Mouse (Mus musculus) heart, embryonic 16.5 days (tissue): ENCODE measurements around the gene Thap12. TPM values are rescaled to one million over a fixed set of nuclear protein-coding genes. Genes with fewer than 3 reads are reported as not detected.
A peak's percentile ranks its signal among the peaks of the same experiment; 100 is the strongest.

Experiments
- ATAC-seq: fragments of 200-750 bp; cut with Nextera tagmentation; replicated peaks from 2 replicates; pipeline ENCODE4 v1.8.0; 2017; ENCODE audit warnings: moderate number of reproducible peaks; ENCODE audit not compliant: insufficient read depth, low FRiP score; ENCODE audit errors: extremely low read depth
- H3K27ac ChIP-seq: fragments of 300-500 bp; sonication (generic); 2 replicates; pipeline ENCODE4 v1.5.1; 2014; ENCODE audit warnings: mild to moderate bottlenecking, low read length, control low read depth, moderate library complexity
- H3K27me3 ChIP-seq: fragments of 300-500 bp; sonication (generic); 2 replicates; pipeline ENCODE4 v1.6.1; 2014; ENCODE audit warnings: low read length, mixed read lengths; ENCODE audit not compliant: control insufficient read depth, insufficient read depth
- H3K36me3 ChIP-seq: fragments of 300-500 bp; sonication (generic); 2 replicates; pipeline ENCODE4 v1.6.1; 2014; ENCODE audit not compliant: control insufficient read depth, insufficient read depth
- H3K4me1 ChIP-seq: fragments of 300-500 bp; sonication (generic); 2 replicates; pipeline ENCODE4 v1.6.1; 2014; ENCODE audit warnings: low read length, mixed read lengths; ENCODE audit not compliant: control insufficient read depth, insufficient read depth
- H3K4me2 ChIP-seq: fragments of 300-500 bp; sonication (generic); 2 replicates; pipeline ENCODE4 v1.6.1; 2014; ENCODE audit warnings: low read depth, mild to moderate bottlenecking, control low read depth, low read length
- H3K4me3 ChIP-seq: fragments of 300-500 bp; sonication (generic); 2 replicates; pipeline ENCODE4 v1.5.1; 2014; ENCODE audit warnings: mild to moderate bottlenecking, control low read depth, low read length
- H3K9ac ChIP-seq: fragments of 300-500 bp; sonication (generic); 2 replicates; pipeline ENCODE4 v1.6.1; 2014; ENCODE audit warnings: low read length, control low read depth
- H3K9me3 ChIP-seq: fragments of 300-500 bp; sonication (generic); replicated peaks from 2 replicates; pipeline ENCODE4 v1.6.1; 2016; ENCODE audit warnings: low read length; ENCODE audit not compliant: control insufficient read depth
- WGBS: fragments of 180-500 bp; shearing (Covaris S2); extraction: QIAGEN DNeasy Blood & Tissue Kit; methylation state at CpG from one replicate; pipeline ENCODE4 v1.1.7; 2014; 5-methylcytosine and 5-hydroxymethylcytosine counted together
- polyA plus RNA-seq: library from polyadenylated mRNA; unstranded; fragments of >200 nt; fragmentation: Nextera tagmentation; extraction: Ambion mirVana; gene quantifications from 2 replicates; pipeline ENCODE4 v1.2.1, GENCODE M21; 2015

The Thap12 gene
- polyA plus RNA-seq, result 36.6 and 40.6 TPM in 2 replicates

- ATAC-seq, result peak; percentile 97
- Histone ChIP-seq H3K9me3 (no peaks in the 10 kb centered on the region), H3K9ac (peak within 1 kb of the TSS; percentile 98), H3K36me3 (no peaks in the 10 kb centered on the region), H3K27me3 (no peaks in the 10 kb centered on the region), H3K4me3 (peak within 1 kb of the TSS; percentile 99), H3K4me1 (peaks cover 24% of the 10 kb centered on the region), H3K27ac (peak within 1 kb of the TSS; percentile 89), H3K4me2 (peak within 1 kb of the TSS; percentile 87)
- 2% methylated on average over 62 of the region's 65 CpGs for WGBS
Measured at GRCm38 (mm10) chr7:98702283-98703240, at the start of gene Thap12. Gene Thap12 (plus strand): TSS chr7:98703103.

GRCm38 (mm10) chr7:98655681-98656530 lies 47.0 kb upstream of the Thap12 start:
- Histone ChIP-seq H3K9me3 (no peaks in the 10 kb centered on the region), H3K27ac (peak overlapping the region; percentile 97), H3K4me3 (peak overlapping the region; percentile 97), H3K9ac (peak overlapping the region; percentile 95), H3K27me3 (no peaks in the 10 kb centered on the region), H3K36me3 (peaks cover 16% of the 10 kb centered on the region), H3K4me1 (peaks cover 22% of the 10 kb centered on the region), H3K4me2 (peak overlapping the region; percentile 79)
- ATAC-seq, result peak; percentile 58
- under 1% methylated on average over 74 of the region's 74 CpGs for WGBS

GRCm38 (mm10) chr7:98656531-98657221 lies 46.2 kb upstream of the Thap12 start, which contains the start of gene Emsy:
Gene Emsy (minus strand): TSS chr7:98656783.
- H3K27ac ChIP-seq, result peak within 1 kb of the TSS; percentile 97
- H3K27me3 ChIP-seq, result no peaks in the 10 kb centered on the region
- no peaks in the 10 kb centered on the region for H3K9me3 ChIP-seq
- ATAC-seq, result peak; percentile 95
- H3K4me1 ChIP-seq, result peaks cover 22% of the 10 kb centered on the region
- peaks cover 16% of the 10 kb centered on the region for H3K36me3 ChIP-seq
- peak within 1 kb of the TSS; percentile 92 for H3K4me2 ChIP-seq
- H3K9ac ChIP-seq, result peak within 1 kb of the TSS; percentile 95
- H3K4me3 ChIP-seq, result peak within 1 kb of the TSS; percentile 97
- WGBS, result under 1% methylated on average over 42 of the region's 42 CpGs

GRCm38 (mm10) chr7:98665166-98665565 lies 37.7 kb upstream of the Thap12 start:
- Histone ChIP-seq H3K4me1 (peaks cover 7% of the 10 kb centered on the region), H3K27me3 (no peaks in the 10 kb centered on the region), H3K9me3 (no peaks in the 10 kb centered on the region), H3K4me3 (no peak overlapping the region), H3K36me3 (no peaks in the 10 kb centered on the region), H3K4me2 (no peak overlapping the region), H3K27ac (no peak overlapping the region), H3K9ac (no peak overlapping the region)
- peak; percentile 41; the same call in 1 of the 2 replicates for ATAC-seq
- WGBS, result 49% methylated on average over 5 of the region's 5 CpGs

- Histone ChIP-seq H3K4me1 (peaks cover 7% of the 10 kb centered on the region), H3K9me3 (no peaks in the 10 kb centered on the region), H3K36me3 (no peaks in the 10 kb centered on the region), H3K27ac (no peak overlapping the region), H3K4me2 (no peak overlapping the region), H3K9ac (no peak overlapping the region), H3K4me3 (no peak overlapping the region), H3K27me3 (no peaks in the 10 kb centered on the region)
- no peak for ATAC-seq
- WGBS, result 81% methylated on average over 6 of the region's 6 CpGs
Measured at GRCm38 (mm10) chr7:98665726-98666125, 37.2 kb upstream of the Thap12 start.

- Histone ChIP-seq H3K9ac (no peak overlapping the region), H3K36me3 (no peaks in the 10 kb centered on the region), H3K27ac (no peak overlapping the region), H3K4me1 (peaks cover 25% of the 10 kb centered on the region), H3K9me3 (no peaks in the 10 kb centered on the region), H3K27me3 (no peaks in the 10 kb centered on the region), H3K4me3 (no peak overlapping the region), H3K4me2 (no peak overlapping the region)
- no peak for ATAC-seq
- WGBS, result 69% methylated on average over 6 of the region's 6 CpGs
Measured at GRCm38 (mm10) chr7:98667956-98668746, 34.8 kb upstream of the Thap12 start.

GRCm38 (mm10) chr7:98670831-98671230 lies 32.1 kb upstream of the Thap12 start:
- peaks cover 23% of the 10 kb centered on the region for H3K4me1 ChIP-seq
- no peak overlapping the region for H3K27ac ChIP-seq
- H3K36me3 ChIP-seq, result no peaks in the 10 kb centered on the region
- H3K4me3 ChIP-seq, result no peak overlapping the region
- H3K27me3 ChIP-seq, result no peaks in the 10 kb centered on the region
- H3K9ac ChIP-seq, result no peak overlapping the region
- WGBS, result 78% methylated on average over 4 of the region's 4 CpGs
- no peaks in the 10 kb centered on the region for H3K9me3 ChIP-seq
- 0 out of 2 replicates have a peak, but pooled peaks have one; percentile 17 for ATAC-seq
- H3K4me2 ChIP-seq, result no peak overlapping the region

- Histone ChIP-seq H3K4me3 (no peak overlapping the region), H3K27me3 (no peaks in the 10 kb centered on the region), H3K36me3 (no peaks in the 10 kb centered on the region), H3K4me2 (peak overlapping the region; percentile 44; the same call in 1 of the 2 replicates), H3K9me3 (no peaks in the 10 kb centered on the region), H3K4me1 (peaks cover 23% of the 10 kb centered on the region), H3K27ac (no peak overlapping the region), H3K9ac (no peak overlapping the region; the same call in 1 of the 2 replicates)
- ATAC-seq, result no peak
- WGBS, result 63% methylated on average over 9 of the region's 9 CpGs
Measured at GRCm38 (mm10) chr7:98671416-98671815, 31.5 kb upstream of the Thap12 start.
